Mouse (Mus musculus) myocyte (in vitro differentiated cells): Measurements from ENCODE around the gene Gsg1l.

Experiments
- CEBPB ChIP-seq: IDR thresholded peaks from 2 replicates; pipeline ENCODE4 v1.6.1; 2011; ENCODE audit warnings: mild to moderate bottlenecking, moderate library complexity; ENCODE audit not compliant: poor library complexity, insufficient read depth, severe bottlenecking
- E2F4 ChIP-seq: IDR thresholded peaks from one replicate; pipeline ENCODE4 v1.6.1; 2011; ENCODE audit warnings: mild to moderate bottlenecking, control low read depth, moderate library complexity; ENCODE audit not compliant: insufficient read depth
- MAX ChIP-seq: IDR thresholded peaks from one replicate; pipeline ENCODE4 v1.6.1; 2011; ENCODE audit warnings: low read depth, mild to moderate bottlenecking, control low read depth
- MYOD1 ChIP-seq, 3 experiments: IDR thresholded peaks; one replicate each; pipeline ENCODE4 v1.6.1; 2011; ENCODE audit warnings: control low read depth in 2 of 3, low read depth in 2 of 3, mild to moderate bottlenecking in 2 of 3, moderate library complexity in 1 of 3; ENCODE audit not compliant: insufficient read length in 2 of 3, control insufficient read depth in 1 of 3
- POLR2A ChIP-seq: IDR thresholded peaks from one replicate; pipeline ENCODE4 v1.6.1; 2011; ENCODE audit warnings: low read depth, mild to moderate bottlenecking, control low read depth, moderate library complexity; ENCODE audit not compliant: insufficient read length
- POLR2AphosphoS2 ChIP-seq: IDR thresholded peaks from one replicate; pipeline ENCODE4 v1.6.1; 2011; ENCODE audit warnings: low read depth, control low read depth; ENCODE audit not compliant: insufficient read length
- SRF ChIP-seq: IDR thresholded peaks from one replicate; pipeline ENCODE4 v1.6.1; 2011; ENCODE audit warnings: low read depth; ENCODE audit not compliant: control insufficient read depth, insufficient read length
- TCF12 ChIP-seq: IDR thresholded peaks from one replicate; pipeline ENCODE4 v1.6.1; 2011; ENCODE audit warnings: mild to moderate bottlenecking, control low read depth; ENCODE audit not compliant: poor library complexity, insufficient read depth, severe bottlenecking
- TCF3 ChIP-seq: IDR thresholded peaks from one replicate; pipeline ENCODE4 v1.6.1; 2011; ENCODE audit warnings: low read depth, control low read depth; ENCODE audit not compliant: insufficient read length
- USF1 ChIP-seq: IDR thresholded peaks from one replicate; pipeline ENCODE4 v1.6.1; 2011; ENCODE audit warnings: low read depth, mild to moderate bottlenecking, control low read depth, moderate library complexity

GRCm38 (mm10) chr7:126027410-126027809 lies 54.8 kb downstream of the Gsg1l start:
- TF ChIP-seq POLR2A (no peak), E2F4 (no peak), TCF12 (no peak), CEBPB (no peak), MAX (no peak), POLR2AphosphoS2 (no peak), MYOD1 (IDR thresholded peaks at IDR 0.05; ENCODE audit: control insufficient read depth in 1 of 3, insufficient read length in 2 of 3, low read depth in 2 of 3) (peak in 1 of 3 experiments; percentile 17), SRF (no peak), TCF3 (no peak), USF1 (no peak)
